ENCODE assay signal across 27 mouse cellular contexts in genomic region chr19:9918176-9918861, GRCm38 (mm10). TPM values are rescaled to one million over a fixed set of nuclear protein-coding genes. Genes with fewer than 3 reads are reported as not detected.
DNase-seq lines count a peak whose midpoint lies in the region; ATAC-seq and TF ChIP-seq lines count a peak whose summit lies in the region.
"Had no signal": no experiment of that assay in that cellular context is flagged by ENCODE, and none has a peak within 500 bp of the region (broad histone marks: within the 10 kb centered on the region; RNA-seq: fewer than 3 reads in every experiment).

No protein-coding gene starts in this region.

- no peaks in the 10 kb centered on the region for H3K9me3 ChIP-seq in intestine, embryonic 14.5 days (ENCODE audit: control insufficient read depth, low read length)
- H3K9me3 ChIP-seq in intestine, postnatal 0 days (ENCODE audit: control insufficient read depth), result no peaks in the 10 kb centered on the region
- no peaks in the 10 kb centered on the region for H3K9me3 ChIP-seq in G1E (replicated peaks)
- H3K9me3 ChIP-seq: embryonic facial prominence, embryonic 10.5 days; embryonic facial prominence, embryonic 13.5 days; forebrain, embryonic 12.5 days; forebrain, embryonic 15.5 days; hindbrain, embryonic 10.5 days; hindbrain, embryonic 13.5 days had no signal

- no peak overlapping the region for H3K9ac ChIP-seq in intestine, embryonic 14.5 days (ENCODE audit: low read length)
- H3K9ac ChIP-seq in intestine, postnatal 0 days (ENCODE audit: low read depth, low read length), result no peak overlapping the region
- H3K9ac ChIP-seq: embryonic facial prominence, embryonic 13.5 days; forebrain, embryonic 12.5 days; forebrain, embryonic 15.5 days; hindbrain, embryonic 13.5 days had no signal

- H3K4me1 ChIP-seq in intestine, embryonic 14.5 days (replicated peaks; ENCODE audit: control insufficient read depth, insufficient read depth, low read length), result no peaks in the 10 kb centered on the region
- H3K4me1 ChIP-seq in intestine, postnatal 0 days (replicated peaks; ENCODE audit: control insufficient read depth, insufficient read depth, low read length), result no peaks in the 10 kb centered on the region
- H3K4me1 ChIP-seq in G1E (ENCODE audit: insufficient read depth, low read depth, low read length), result peaks cover 88% of the 10 kb centered on the region
- H3K4me1 ChIP-seq in brown adipose tissue, adult 24 weeks (ENCODE audit: control insufficient read depth, insufficient read depth, insufficient read length, low read length), result no peaks in the 10 kb centered on the region

- no peak overlapping the region for H3K4me3 ChIP-seq in intestine, embryonic 14.5 days (ENCODE audit: low read depth, low read length)
- no peak overlapping the region for H3K4me3 ChIP-seq in intestine, postnatal 0 days (ENCODE audit: low read depth, low read length)
- peak overlapping the region; percentile 46; the same call in 1 of the 2 replicates for H3K4me3 ChIP-seq in G1E (ENCODE audit: low read depth, low read length)
- H3K4me3 ChIP-seq in brown adipose tissue, adult 24 weeks (ENCODE audit: insufficient read depth, low read depth, low read length), result no peak overlapping the region
- H3K4me3 ChIP-seq: embryonic facial prominence, embryonic 10.5 days; embryonic facial prominence, embryonic 13.5 days; erythroblast, embryonic 14.5 days; forebrain, embryonic 12.5 days; forebrain, embryonic 15.5 days; hindbrain, embryonic 10.5 days; hindbrain, embryonic 13.5 days had no signal

- no peak overlapping the region for H3K27ac ChIP-seq in intestine, embryonic 14.5 days (ENCODE audit: low read depth)
- no peak overlapping the region for H3K27ac ChIP-seq in intestine, postnatal 0 days (ENCODE audit: low read depth, low read length)
- H3K27ac ChIP-seq in brown adipose tissue, adult 24 weeks (replicated peaks; ENCODE audit: low read depth, low read length), result 0 out of 2 replicates have a peak overlapping the region, but pooled peaks have one; percentile 51
- H3K27ac ChIP-seq: embryonic facial prominence, embryonic 10.5 days; embryonic facial prominence, embryonic 13.5 days; forebrain, embryonic 12.5 days; forebrain, embryonic 15.5 days; hindbrain, embryonic 10.5 days; hindbrain, embryonic 13.5 days; hindbrain, postnatal 0 days had no signal

- 65% methylated on average over 9 of the region's 9 CpGs for WGBS in intestine, embryonic 14.5 days
- WGBS in intestine, postnatal 0 days, result 74% methylated on average over 9 of the region's 9 CpGs

- no peaks in the 10 kb centered on the region for H3K36me3 ChIP-seq in intestine, embryonic 14.5 days (ENCODE audit: control insufficient read depth, insufficient read depth, low read length)
- H3K36me3 ChIP-seq in intestine, postnatal 0 days (ENCODE audit: control insufficient read depth, insufficient read depth), result no peaks in the 10 kb centered on the region
- H3K36me3 ChIP-seq in G1E (replicated peaks), result no peaks in the 10 kb centered on the region
- H3K36me3 ChIP-seq: embryonic facial prominence, embryonic 10.5 days; embryonic facial prominence, embryonic 13.5 days; forebrain, embryonic 12.5 days; forebrain, embryonic 15.5 days; hindbrain, embryonic 10.5 days; hindbrain, embryonic 13.5 days had no signal

- H3K27me3 ChIP-seq in intestine, embryonic 14.5 days (replicated peaks; ENCODE audit: control insufficient read depth, insufficient read depth, low read length), result no peaks in the 10 kb centered on the region
- no peaks in the 10 kb centered on the region for H3K27me3 ChIP-seq in intestine, postnatal 0 days (replicated peaks; ENCODE audit: control insufficient read depth, insufficient read depth, low read length)
- H3K27me3 ChIP-seq in G1E (ENCODE audit: insufficient read depth, low read length), result no peaks in the 10 kb centered on the region
- H3K27me3 ChIP-seq: embryonic facial prominence, embryonic 13.5 days; forebrain, embryonic 12.5 days; forebrain, embryonic 15.5 days; hindbrain, embryonic 13.5 days had no signal

- DNase-seq in intestine, embryonic 14.5 days (ENCODE audit: low spot score), result peak; percentile 18
- DNase-seq in G1E (ENCODE audit: low spot score), result no peak
- DNase-seq in layer of hippocampus, postnatal 36 days, result no peak
- DNase-seq in cerebellum, postnatal 36 days, result no peak
- no peak for DNase-seq in T-cell, adult 2 months (ENCODE audit: low spot score)
- DNase-seq: adrenal gland, adult 2 months; adrenal gland, postnatal 14 days; cerebellum, adult 18-20 months; cerebellum, adult 9-11 months; cerebellum, postnatal 25 days; embryo, embryonic 11 days; gastrocnemius, postnatal 10 days; gastrocnemius, postnatal 36 days; kidney, adult 11 months; kidney, adult 8-10 months had no signal

- H3K4me2 ChIP-seq in intestine, embryonic 14.5 days (ENCODE audit: low read length), result no peak overlapping the region
- H3K4me2 ChIP-seq in intestine, postnatal 0 days (replicated peaks; ENCODE audit: low read depth), result no peak overlapping the region
- H3K4me2 ChIP-seq: embryonic facial prominence, embryonic 13.5 days; forebrain, embryonic 12.5 days; forebrain, embryonic 15.5 days; heart, embryonic 11.5 days; hindbrain, embryonic 13.5 days had no signal

- ATAC-seq in intestine, embryonic 14.5 days (replicated peaks; ENCODE audit: low FRiP score, low TSS enrichment, low read depth), result no peak
- no peak for ATAC-seq in intestine, postnatal 0 days
- peak; percentile 30; the same call in 1 of the 2 replicates for ATAC-seq in G1E (ENCODE audit: extremely low read depth, insufficient number of reproducible peaks, low FRiP score, poor library complexity, severe bottlenecking)
- ATAC-seq: forebrain, embryonic 15.5 days; hindbrain, postnatal 0 days; inflammation-experienced regulatory T-cells, adult 6 months had no signal

- no peak for TF ChIP-seq CTCF in intestine, postnatal 0 days (IDR thresholded peaks at IDR 0.05; ENCODE audit: low read depth)
- no peak for TF ChIP-seq CTCF in G1E (IDR thresholded peaks at IDR 0.05; ENCODE audit: low read depth, low read length)

RNA-seq across cellular contexts. Expression of gene Incenp, which starts 19.0 kb away (rescaled TPM):
- 84.8 and 85.3 TPM in 2 replicates for polyA plus RNA-seq in intestine, embryonic 14.5 days (2014; fragmentation: Nextera tagmentation; extraction: Ambion mirVana)
- polyA plus RNA-seq in intestine, postnatal 0 days (2015; fragmentation: Nextera tagmentation; extraction: Ambion mirVana), result 22.9 and 24.3 TPM in 2 replicates
- total RNA-seq in G1E (2014; fragmentation: Nextera tagmentation), result 125 and 160 TPM in 2 replicates
- total RNA-seq in G1E (2017), result 73.2 and 83.8 TPM in 2 replicates
- polyA plus RNA-seq in G1E (2012), result 187 and 221 TPM in 2 replicates
- polyA plus RNA-seq in brown adipose tissue, adult 24 weeks (2012; ENCODE audit: insufficient read depth, insufficient read length, missing spikeins), result 2.5 and 7.4 TPM in 2 replicates
- total RNA-seq in layer of hippocampus, postnatal 36 days (2021), result 10 to 100 TPM; 14.0 to 14.1 TPM
